Mouse (Mus musculus) adrenal gland, adult 8-10 months (tissue): ENCODE measurements around the gene Atad2b. TPM values are rescaled to one million over a fixed set of nuclear protein-coding genes. Genes with fewer than 3 reads are reported as not detected.

ENCODE experiments used
- DNase-seq: peaks from one replicate; pipeline ENCODE4 v3.0.0; 2022
- total RNA-seq, 4 experiments: library from RNA; stranded (reverse); gene quantifications; 2 replicates each; pipeline ENCODE4 v1.2.4; 2022

Gene Atad2b
- total RNA-seq, 4 experiments from 2014 or later = 22.5 to 31.4 (median 25.5) TPM

GRCm38 (mm10) chr12:5084714-5085113 is 167.6 kb downstream of the Atad2b start:
- no peak for DNase-seq

GRCm38 (mm10) chr12:5087787-5088519 is 170.8 kb downstream of the Atad2b start:
- no peak for DNase-seq

GRCm38 (mm10) chr12:5088639-5089038 is 171.5 kb downstream of the Atad2b start:
- no peak for DNase-seq

Other genes with a start within 250 kb of the Atad2b start
- gene Fam228a, start 178.9 kb upstream of the Atad2b start, total RNA-seq = under 1 TPM in 3 of 4 experiments, not detected in 1; 0.28 to 0.59 (median 0.48) TPM
- 1 to 10 TPM in 3 of 4 experiments, under 1 TPM in 1; 0.75 to 3.7 (median 2.6) TPM for gene Pfn4, start 148.3 kb upstream of the Atad2b start, total RNA-seq
- 1 to 10 TPM; 4.6 to 8.1 (median 6.3) TPM for gene Fam228b, start 148.1 kb upstream of the Atad2b start, total RNA-seq
- gene Sf3b6, start 99.8 kb upstream of the Atad2b start, total RNA-seq = 100 to 1,000 TPM in 3 of 4 experiments, 10 to 100 TPM in 1; 98.9 to 114 (median 103) TPM
- gene Fkbp1b, start 75.8 kb upstream of the Atad2b start, total RNA-seq = 10 to 100 TPM in 1 of 4 experiments, 1 to 10 TPM in 3; 2.8 to 16.0 (median 7.2) TPM
- gene Wdcp, start 74.0 kb upstream of the Atad2b start, total RNA-seq = 10 to 100 TPM; 10.1 to 13.0 (median 11.5) TPM
- gene Mfsd2b, start 43.0 kb upstream of the Atad2b start, total RNA-seq = 1 to 10 TPM in 1 of 4 experiments, under 1 TPM in 3; 0.67 to 1.8 (median 0.83) TPM
- 10 to 100 TPM; 38.2 to 49.6 (median 42.1) TPM for gene Ubxn2a, start 9.6 kb upstream of the Atad2b start, total RNA-seq